Mouse (Mus musculus): ENCODE data around the gene Ap5z1.

Ap5z1 gene

GRCm38 (mm10) chr5:142439911-142440432 lies 23.8 kb upstream of the Ap5z1 start:
- peak; percentile 61 for DNase-seq (ENCODE audit: low spot score)

- peak; percentile 89 for DNase-seq (ENCODE audit: low spot score)
These were observed 23.1 kb upstream of the Ap5z1 start for GRCm38 (mm10) chr5:142440451-142441147.

GRCm38 (mm10) chr5:142441332-142442044 lies 22.3 kb upstream of the Ap5z1 start:
- no peak for DNase-seq (ENCODE audit: low spot score)

- DNase-seq (ENCODE audit: low spot score), result no peak
These were observed 21.7 kb upstream of the Ap5z1 start for GRCm38 (mm10) chr5:142442045-142442440.

GRCm38 (mm10) chr5:142443514-142443913 lies 20.2 kb upstream of the Ap5z1 start:
- no peak for DNase-seq (ENCODE audit: low spot score)

GRCm38 (mm10) chr5:142443994-142444393 lies 19.8 kb upstream of the Ap5z1 start:
- DNase-seq (ENCODE audit: low spot score), result no peak

GRCm38 (mm10) chr5:142444791-142445531 lies 18.8 kb upstream of the Ap5z1 start:
- no peak for DNase-seq (ENCODE audit: low spot score)

- no peak for DNase-seq (ENCODE audit: low spot score)
These were observed 18.0 kb upstream of the Ap5z1 start for GRCm38 (mm10) chr5:142445709-142446108.

- peak; percentile 95 for DNase-seq (ENCODE audit: low spot score)
These were observed 15.7 kb upstream of the Ap5z1 start for GRCm38 (mm10) chr5:142448076-142448475.

- no peak for DNase-seq (ENCODE audit: low spot score)
These were observed 15.1 kb upstream of the Ap5z1 start for GRCm38 (mm10) chr5:142448623-142449022.

- DNase-seq (ENCODE audit: low spot score), result no peak
These were observed 12.9 kb upstream of the Ap5z1 start for GRCm38 (mm10) chr5:142450846-142451245.

GRCm38 (mm10) chr5:142451759-142452158 lies 12.0 kb upstream of the Ap5z1 start:
- DNase-seq (ENCODE audit: low spot score), result no peak

GRCm38 (mm10) chr5:142453742-142454141 lies 10.0 kb upstream of the Ap5z1 start:
- no peak for DNase-seq (ENCODE audit: low spot score)

GRCm38 (mm10) chr5:142456318-142456717 lies 7.4 kb upstream of the Ap5z1 start:
- no peak for DNase-seq (ENCODE audit: low spot score)

- no peak for DNase-seq (ENCODE audit: low spot score)
These were observed 6.4 kb upstream of the Ap5z1 start for GRCm38 (mm10) chr5:142457345-142457744.

GRCm38 (mm10) chr5:142458791-142459557 lies 4.8 kb upstream of the Ap5z1 start:
- DNase-seq (ENCODE audit: low spot score), result no peak

GRCm38 (mm10) chr5:142459834-142460233 lies 3.9 kb upstream of the Ap5z1 start:
- no peak for DNase-seq (ENCODE audit: low spot score)

GRCm38 (mm10) chr5:142461942-142462640 lies 1.7 kb upstream of the Ap5z1 start:
- DNase-seq (ENCODE audit: low spot score), result no peak

- no peak for DNase-seq (ENCODE audit: low spot score)
These were observed 1.1 kb upstream of the Ap5z1 start for GRCm38 (mm10) chr5:142462641-142462948.

- no peak for DNase-seq (ENCODE audit: low spot score)
These were observed 733 bp upstream of the Ap5z1 start for GRCm38 (mm10) chr5:142463011-142463410.

GRCm38 (mm10) chr5:142468375-142468774 lies 4.6 kb downstream of the Ap5z1 start:
- no peak for DNase-seq (ENCODE audit: low spot score)

All from testis, postnatal 10 days (tissue).